Mouse (Mus musculus) 416B (cell line): ENCODE measurements around the gene Stt3b.

Source experiments
- DNase-seq: peaks from one replicate; pipeline ENCODE4 v3.0.0; 2011; ENCODE audit warnings: low read depth

Gene Stt3b

GRCm38 (mm10) chr9:115214572-115215571 is 95.3 kb downstream of the Stt3b start:
- peak; percentile 22 for DNase-seq

- no peak for DNase-seq
These were observed 96.4 kb downstream of the Stt3b start for GRCm38 (mm10) chr9:115213755-115214264.

GRCm38 (mm10) chr9:115210535-115210934 is 99.7 kb downstream of the Stt3b start:
- no peak for DNase-seq

- peak; percentile 97 for DNase-seq
These were observed 100.5 kb downstream of the Stt3b start for GRCm38 (mm10) chr9:115209737-115210136.

GRCm38 (mm10) chr9:115206219-115206618 is 104.0 kb downstream of the Stt3b start:
- peak; percentile 10 for DNase-seq

- peak; percentile 19 for DNase-seq
These were observed 104.7 kb downstream of the Stt3b start for GRCm38 (mm10) chr9:115205491-115205890.

- DNase-seq = no peak
These were observed 107.1 kb downstream of the Stt3b start for GRCm38 (mm10) chr9:115203136-115203535.

GRCm38 (mm10) chr9:115201264-115201663 is 109.0 kb downstream of the Stt3b start:
- DNase-seq = no peak

- DNase-seq = peak; percentile 77
These were observed 109.9 kb downstream of the Stt3b start for GRCm38 (mm10) chr9:115200166-115200862.

- DNase-seq = no peak
These were observed 113.1 kb downstream of the Stt3b start for GRCm38 (mm10) chr9:115197082-115197481.

GRCm38 (mm10) chr9:115192890-115193289 is 117.3 kb downstream of the Stt3b start:
- peak; percentile 34 for DNase-seq
